Mouse (Mus musculus): ENCODE data around the gene Smr3a.

- TF ChIP-seq POLR2A (IDR thresholded peaks at IDR 0.05; ENCODE audit: borderline replicate concordance, extremely low read depth, insufficient read depth, insufficient read length, poor library complexity, severe bottlenecking) (no peak), CTCF (IDR thresholded peaks at IDR 0.05; ENCODE audit: borderline replicate concordance, extremely low read depth, insufficient read depth, insufficient read length) (no peak)
Measured at GRCm38 (mm10) chr5:87982468-87983214, 19.7 kb upstream of the Smr3a start.

Data from brain, embryonic 14.5 days (tissue).